Mouse (Mus musculus): Measurements from ENCODE around the gene Setmar. TPM values are rescaled to one million over a fixed set of nuclear protein-coding genes. Genes with fewer than 3 reads are reported as not detected.
A peak's percentile ranks its signal among the peaks of the same experiment; 100 is the strongest.
"Not testable (repeated sequence)": the region's sequence is repeated elsewhere in the genome, so short reads cannot be mapped to it uniquely, and the experiment has no call there.

Setmar gene
- polyA plus RNA-seq (2015; fragmentation: Nextera tagmentation; extraction: Ambion mirVana) = 6.1 and 6.6 TPM in 2 replicates

DNA sequence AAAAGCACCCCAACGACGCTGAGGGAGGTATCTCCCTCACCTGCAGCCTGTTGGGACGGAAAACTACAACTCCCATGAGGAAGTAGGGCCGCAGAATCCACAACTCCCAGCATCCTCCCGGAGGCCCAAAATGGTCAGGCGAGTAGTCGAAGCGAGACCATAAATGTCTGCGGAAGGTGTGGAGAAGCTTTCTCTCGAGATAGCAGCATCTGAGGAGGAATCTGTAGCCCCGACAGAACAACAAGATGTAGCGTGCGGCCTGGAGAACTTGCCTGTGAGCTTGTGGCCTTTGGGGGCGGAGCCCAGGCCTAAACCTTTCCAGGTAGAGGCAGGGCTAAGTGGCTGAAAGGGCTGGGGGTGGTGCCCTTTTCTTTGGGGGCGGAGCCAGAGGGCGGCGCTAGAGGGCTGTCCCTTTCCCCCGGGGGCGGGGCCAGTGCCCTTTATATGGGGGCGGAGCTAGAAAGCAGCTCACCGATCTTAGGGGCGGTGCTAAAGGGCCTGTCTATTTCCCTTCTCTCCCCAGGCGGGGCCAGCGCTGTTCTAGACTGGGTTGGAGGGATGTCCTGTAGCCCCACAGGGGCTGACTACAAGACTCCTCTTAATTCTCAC is at the start of gene Setmar:
Gene Setmar (plus strand): TSS at position 128 of the 609 bp plus-strand sequence.
- no peaks in the 10 kb centered on the region for H3K9me3 ChIP-seq
- peak; percentile 97 for ATAC-seq (ENCODE audit: insufficient read depth, low FRiP score, low read depth)
- peak within 1 kb of the TSS; percentile 61 for H3K4me3 ChIP-seq (replicated peaks)
- H3K9ac ChIP-seq = peak within 1 kb of the TSS; percentile 35; the same call in 1 of the 2 replicates
- peak within 1 kb of the TSS; percentile 72 for H3K4me2 ChIP-seq
- no peaks in the 10 kb centered on the region for H3K36me3 ChIP-seq
- peak within 1 kb of the TSS; percentile 90 for H3K27ac ChIP-seq
- H3K27me3 ChIP-seq (replicated peaks) = no peaks in the 10 kb centered on the region
- no peaks in the 10 kb centered on the region for H3K4me1 ChIP-seq
- WGBS = 0% methylated on average over 24 of the region's 24 CpGs

DNA sequence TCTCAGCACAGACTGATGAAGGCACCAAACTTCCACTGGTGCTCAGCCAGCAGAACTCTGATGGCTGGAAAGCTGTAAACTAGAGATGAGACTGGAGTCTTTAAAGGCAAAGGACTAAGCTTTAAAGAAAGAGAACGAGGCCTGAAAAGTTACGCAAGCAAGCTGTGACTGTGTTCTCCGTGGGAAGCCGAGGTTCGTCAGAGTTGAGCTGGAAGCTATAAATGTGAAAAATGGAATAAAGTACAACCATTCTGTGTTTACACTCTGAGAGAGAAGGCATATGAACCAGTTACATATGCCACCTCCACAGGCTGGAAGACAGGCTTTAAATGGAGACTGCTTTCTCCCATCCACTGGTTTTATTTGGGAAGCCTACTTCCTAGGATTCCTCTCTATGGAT is 43.2 kb upstream of the Setmar start:
- Histone ChIP-seq H3K9me3 (no peaks in the 10 kb centered on the region), H3K36me3 (no peaks in the 10 kb centered on the region), H3K27ac (no peak overlapping the region), H3K4me3 (replicated peaks) (no peak overlapping the region), H3K27me3 (replicated peaks) (no peaks in the 10 kb centered on the region), H3K4me2 (no peak overlapping the region), H3K4me1 (no peaks in the 10 kb centered on the region), H3K9ac (no peak overlapping the region)
- no peak for ATAC-seq (ENCODE audit: insufficient read depth, low FRiP score, low read depth)
- WGBS = 84% methylated on average over 5 of the region's 5 CpGs

DNA sequence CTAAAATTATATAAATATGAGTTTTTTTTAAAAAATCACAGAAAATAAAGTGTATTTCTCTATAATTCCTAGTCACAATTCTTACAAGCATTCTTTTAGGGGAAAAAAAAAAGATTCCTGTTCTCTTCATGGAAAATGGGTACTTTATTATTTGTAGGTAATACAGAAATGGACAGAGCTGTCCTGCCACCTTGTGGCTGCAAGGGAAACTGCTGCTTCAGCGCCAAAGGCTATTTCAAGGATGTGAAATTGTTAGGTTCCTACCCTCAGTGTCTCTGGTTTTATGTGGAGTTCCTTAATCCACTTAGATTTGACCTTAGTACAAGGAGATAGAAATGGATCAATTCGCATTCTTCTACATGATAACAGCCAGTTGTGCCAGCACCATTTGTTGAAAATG is 9.8 kb upstream of the Setmar start:
- not testable (repeated sequence) for H3K27ac ChIP-seq; H3K9me3 ChIP-seq; H3K4me2 ChIP-seq; H3K27me3 ChIP-seq (replicated peaks); H3K4me1 ChIP-seq; H3K4me3 ChIP-seq (replicated peaks); H3K9ac ChIP-seq; ATAC-seq (ENCODE audit: insufficient read depth, low FRiP score, low read depth); H3K36me3 ChIP-seq
- 3% methylated on average over 2 of the region's 2 CpGs for WGBS

DNA sequence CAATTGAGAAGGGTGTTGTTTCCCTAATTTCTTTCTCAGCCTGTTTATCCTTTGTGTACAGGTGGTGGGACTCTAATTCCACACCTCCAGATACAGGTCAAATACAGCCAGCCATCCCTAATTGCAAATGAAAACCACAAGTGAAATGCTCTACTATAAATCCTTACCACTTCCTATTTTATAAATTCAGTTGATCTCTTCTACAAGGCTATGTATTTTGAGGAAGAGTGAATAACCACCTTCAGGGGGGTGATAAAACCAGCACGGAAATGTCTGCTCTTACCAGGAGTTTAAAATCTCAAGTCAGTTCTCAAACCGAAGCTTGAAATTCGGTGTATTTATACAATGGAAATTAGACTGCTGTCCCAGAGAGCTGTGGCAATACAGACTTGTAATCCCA is 8.9 kb upstream of the Setmar start:
- no peak overlapping the region for H3K27ac ChIP-seq

DNA sequence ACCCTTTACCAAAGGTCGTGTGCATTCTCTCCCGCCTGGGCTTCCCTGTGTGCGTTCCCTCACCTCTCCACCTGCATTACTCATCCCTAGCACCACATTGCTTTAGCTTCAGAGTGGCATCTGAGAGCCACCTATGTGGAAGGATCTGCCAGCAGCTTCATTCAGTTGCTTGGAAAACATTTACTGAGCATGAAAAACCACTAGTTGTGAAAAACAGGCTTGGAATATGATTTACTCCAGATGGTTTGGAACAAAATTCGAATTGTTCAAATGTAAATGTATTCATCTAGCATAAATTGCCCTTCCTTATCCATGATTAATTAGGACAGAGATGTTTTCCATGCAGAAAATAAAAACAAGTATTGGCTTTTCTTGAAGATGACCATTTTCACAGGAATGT is 7.5 kb upstream of the Setmar start:
- Histone ChIP-seq H3K36me3 (no peaks in the 10 kb centered on the region), H3K4me1 (no peaks in the 10 kb centered on the region), H3K9ac (no peak overlapping the region), H3K4me3 (replicated peaks) (no peak overlapping the region), H3K9me3 (no peaks in the 10 kb centered on the region), H3K27ac (no peak overlapping the region), H3K4me2 (no peak overlapping the region), H3K27me3 (replicated peaks) (no peaks in the 10 kb centered on the region)
- WGBS = 55% methylated on average over 4 of the region's 4 CpGs
- ATAC-seq (ENCODE audit: insufficient read depth, low FRiP score, low read depth) = no peak

More for the DNA sequence above, 8.9 kb upstream of the Setmar start:
- H3K4me2 ChIP-seq = no peak overlapping the region
- ATAC-seq (ENCODE audit: insufficient read depth, low FRiP score, low read depth) = no peak
- H3K27me3 ChIP-seq (replicated peaks) = no peaks in the 10 kb centered on the region
- H3K4me3 ChIP-seq (replicated peaks) = no peak overlapping the region
- no peaks in the 10 kb centered on the region for H3K36me3 ChIP-seq
- H3K4me1 ChIP-seq = no peaks in the 10 kb centered on the region
- 76% methylated on average over 3 of the region's 3 CpGs for WGBS
- H3K9me3 ChIP-seq = no peaks in the 10 kb centered on the region
- no peak overlapping the region for H3K9ac ChIP-seq

DNA sequence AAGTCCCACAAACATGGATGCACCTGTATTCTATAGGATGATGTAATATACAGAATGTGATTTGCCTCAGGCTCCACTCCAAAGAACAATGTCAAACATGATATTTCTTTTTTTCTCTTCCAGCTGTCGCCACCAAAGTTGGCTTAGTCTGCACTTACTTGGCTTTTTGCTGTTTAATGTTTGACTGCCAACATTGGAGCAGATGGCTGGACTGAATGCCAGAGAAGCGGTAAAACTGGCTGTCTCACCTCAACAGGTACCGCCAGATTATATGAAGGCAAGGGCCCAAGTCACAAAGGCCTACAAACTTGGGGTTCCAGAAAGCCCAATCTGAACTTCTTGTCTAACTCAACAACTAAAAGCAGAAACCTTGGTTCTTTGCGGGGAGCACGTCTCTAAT is 6.8 kb upstream of the Setmar start:
- no peak overlapping the region for H3K27ac ChIP-seq
- H3K4me2 ChIP-seq = no peak overlapping the region
- H3K36me3 ChIP-seq = no peaks in the 10 kb centered on the region
- no peaks in the 10 kb centered on the region for H3K27me3 ChIP-seq (replicated peaks)
- H3K9me3 ChIP-seq = no peaks in the 10 kb centered on the region
- H3K4me3 ChIP-seq (replicated peaks) = no peak overlapping the region
- H3K4me1 ChIP-seq = no peaks in the 10 kb centered on the region
- H3K9ac ChIP-seq = no peak overlapping the region
- ATAC-seq (ENCODE audit: insufficient read depth, low FRiP score, low read depth) = no peak
- 83% methylated on average over 5 of the region's 5 CpGs for WGBS

DNA sequence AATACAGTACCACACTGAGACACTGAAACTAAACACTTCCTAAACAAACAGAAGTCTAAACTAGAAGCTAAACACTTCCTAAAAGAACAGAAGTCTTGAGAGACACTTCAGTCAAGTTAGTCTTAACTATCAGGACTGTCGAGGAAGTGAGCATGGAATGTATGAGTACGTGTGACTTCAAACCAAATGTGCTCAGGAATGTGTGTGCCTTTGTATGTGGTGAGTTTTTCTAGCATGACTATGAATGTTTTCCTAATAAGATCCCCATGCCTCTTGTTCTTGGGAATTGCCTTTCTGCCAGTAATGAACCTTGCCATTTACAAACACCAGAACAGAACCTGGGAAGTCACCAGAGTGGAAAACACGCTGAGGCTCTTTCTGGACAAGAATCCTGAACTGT is 3.7 kb upstream of the Setmar start:
- Histone ChIP-seq H3K9me3 (no peaks in the 10 kb centered on the region), H3K4me2 (no peak overlapping the region), H3K27me3 (replicated peaks) (no peaks in the 10 kb centered on the region), H3K36me3 (no peaks in the 10 kb centered on the region), H3K4me1 (no peaks in the 10 kb centered on the region), H3K4me3 (replicated peaks) (no peak overlapping the region), H3K9ac (no peak overlapping the region), H3K27ac (no peak overlapping the region)
- ATAC-seq (ENCODE audit: insufficient read depth, low FRiP score, low read depth) = no peak
- WGBS = 74% methylated on average over 3 of the region's 3 CpGs

DNA sequence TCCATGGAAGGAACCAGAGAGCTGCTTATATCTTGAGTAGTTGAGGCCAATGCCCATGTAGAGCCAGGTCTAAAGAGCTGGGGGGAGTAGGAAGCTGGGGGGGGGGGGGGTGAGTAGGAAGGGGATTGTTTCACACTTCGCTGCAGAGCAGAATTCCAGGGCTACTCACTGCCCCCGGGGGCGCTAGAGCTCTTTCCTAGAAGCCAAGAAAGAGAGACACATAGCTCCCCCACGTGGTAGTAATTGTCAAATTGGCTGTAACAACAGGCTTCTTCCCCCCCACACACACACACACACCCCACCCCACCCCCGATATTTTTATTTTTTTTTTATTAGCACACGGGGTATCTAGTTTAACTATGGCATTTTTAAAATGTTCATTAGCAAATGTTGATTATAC is 738 bp downstream of the Setmar start:
- peak overlapping the region; percentile 90 for H3K27ac ChIP-seq
- ATAC-seq (ENCODE audit: insufficient read depth, low FRiP score, low read depth) = no peak
- no peaks in the 10 kb centered on the region for H3K36me3 ChIP-seq
- H3K4me1 ChIP-seq = no peaks in the 10 kb centered on the region
- peak overlapping the region; percentile 61 for H3K4me3 ChIP-seq (replicated peaks)
- H3K9ac ChIP-seq = no peak overlapping the region
- no peaks in the 10 kb centered on the region for H3K9me3 ChIP-seq
- H3K4me2 ChIP-seq = peak overlapping the region; percentile 72
- 10% methylated on average over 5 of the region's 6 CpGs for WGBS
- no peaks in the 10 kb centered on the region for H3K27me3 ChIP-seq (replicated peaks)

DNA sequence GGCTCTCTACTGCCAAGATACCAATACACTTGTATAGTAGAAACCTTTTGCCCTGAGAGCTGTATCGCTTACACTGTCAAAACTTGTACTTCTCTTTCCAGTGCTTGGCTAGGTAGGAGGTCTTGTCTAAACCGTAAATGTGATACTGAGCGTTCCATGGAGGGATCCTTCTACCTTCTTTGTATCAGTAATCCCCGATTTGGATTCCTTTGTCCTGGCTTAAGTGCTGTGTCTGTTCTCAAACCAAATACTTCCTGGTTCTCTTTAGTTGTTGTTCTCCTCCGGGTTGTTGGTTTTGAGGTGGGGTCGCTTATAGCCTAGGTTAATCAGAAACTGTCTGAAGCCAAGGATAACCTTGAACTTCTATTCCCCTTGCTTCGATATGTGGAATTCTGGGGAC is 6.1 kb downstream of the Setmar start:
- Histone ChIP-seq H3K4me2 (no peak overlapping the region), H3K4me3 (replicated peaks) (no peak overlapping the region), H3K4me1 (no peaks in the 10 kb centered on the region), H3K36me3 (0 out of 2 replicates have a peak, but pooled peaks cover 7% of the 10 kb centered on the region), H3K27me3 (replicated peaks) (no peaks in the 10 kb centered on the region), H3K27ac (no peak overlapping the region), H3K9ac (no peak overlapping the region), H3K9me3 (no peaks in the 10 kb centered on the region)
- 89% methylated on average over 7 of the region's 7 CpGs for WGBS
- no peak for ATAC-seq (ENCODE audit: insufficient read depth, low FRiP score, low read depth)

DNA sequence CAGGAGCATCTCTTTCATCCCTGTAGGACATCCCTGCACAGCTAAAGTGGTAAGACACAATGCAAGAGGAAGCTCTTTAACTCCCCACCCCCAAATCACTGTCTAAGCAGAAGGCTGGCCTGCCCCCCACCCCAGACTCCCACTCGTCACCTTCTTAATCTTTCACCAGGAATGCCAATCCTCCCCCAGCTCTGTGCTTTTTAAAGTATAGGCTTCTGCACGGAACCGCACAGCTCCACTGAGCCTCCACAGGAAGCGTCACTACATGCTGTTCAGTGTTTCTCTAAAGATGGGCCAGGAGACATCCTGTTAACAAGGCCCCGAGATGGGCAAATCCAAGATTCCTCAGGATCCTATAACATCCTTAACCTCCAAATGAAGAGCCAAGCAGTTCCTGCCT is 8.2 kb downstream of the Setmar start:
- Histone ChIP-seq H3K4me2 (no peak overlapping the region), H3K27me3 (replicated peaks) (no peaks in the 10 kb centered on the region), H3K4me3 (replicated peaks) (no peak overlapping the region), H3K36me3 (0 out of 2 replicates have a peak, but pooled peaks cover 7% of the 10 kb centered on the region), H3K9me3 (no peaks in the 10 kb centered on the region), H3K4me1 (no peaks in the 10 kb centered on the region), H3K27ac (no peak overlapping the region), H3K9ac (no peak overlapping the region)
- WGBS = 86% methylated on average over 5 of the region's 5 CpGs
- no peak for ATAC-seq (ENCODE audit: insufficient read depth, low FRiP score, low read depth)

DNA sequence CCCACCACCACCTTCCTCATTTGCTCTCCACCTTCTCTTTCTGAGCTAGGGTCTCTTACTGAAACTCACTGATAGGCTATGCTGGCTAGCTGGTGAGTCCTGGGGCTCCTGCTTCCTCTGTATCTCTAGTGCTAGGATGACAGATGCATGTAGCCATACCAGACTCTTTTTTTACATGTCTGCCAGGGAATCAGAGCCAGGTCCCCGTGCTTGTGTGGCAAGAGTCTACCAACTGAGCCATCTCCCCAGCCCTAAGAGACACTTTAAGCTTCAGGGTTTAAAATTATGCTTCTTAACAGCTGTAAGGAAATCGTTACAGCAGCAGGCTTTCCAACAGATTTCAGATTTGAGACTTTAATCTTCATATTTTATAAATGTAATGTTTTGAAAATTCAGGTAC is 9.1 kb downstream of the Setmar start:
- WGBS = 89% methylated on average over 2 of the region's 2 CpGs
- Histone ChIP-seq H3K27ac (no peak overlapping the region), H3K4me1 (no peaks in the 10 kb centered on the region), H3K9me3 (no peaks in the 10 kb centered on the region), H3K9ac (no peak overlapping the region), H3K4me2 (no peak overlapping the region), H3K4me3 (replicated peaks) (no peak overlapping the region), H3K27me3 (replicated peaks) (no peaks in the 10 kb centered on the region), H3K36me3 (0 out of 2 replicates have a peak, but pooled peaks cover 7% of the 10 kb centered on the region)
- no peak for ATAC-seq (ENCODE audit: insufficient read depth, low FRiP score, low read depth)

DNA sequence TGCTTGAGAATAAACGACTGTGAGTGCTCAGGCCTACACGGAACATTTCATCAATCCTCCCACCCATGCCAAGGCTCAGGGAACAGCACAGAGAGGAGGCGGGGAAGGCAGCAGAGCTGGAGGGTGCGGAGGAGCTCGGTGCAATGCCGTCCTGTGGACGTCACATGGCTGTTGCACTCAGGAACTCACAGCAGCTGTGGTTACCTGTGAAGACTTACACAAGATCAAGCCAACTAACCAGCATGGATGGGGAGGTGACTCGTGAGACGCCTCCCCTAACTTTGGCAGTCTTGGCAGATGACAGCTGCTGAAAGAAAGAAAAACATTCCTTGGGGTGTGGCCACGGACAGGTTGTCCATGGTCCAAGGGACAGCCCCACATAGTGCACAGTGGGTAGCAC is 9.8 kb downstream of the Setmar start:
- H3K9me3 ChIP-seq = no peaks in the 10 kb centered on the region
- H3K4me1 ChIP-seq = no peaks in the 10 kb centered on the region
- H3K4me3 ChIP-seq (replicated peaks) = no peak overlapping the region
- H3K4me2 ChIP-seq = no peak overlapping the region
- H3K36me3 ChIP-seq = 0 out of 2 replicates have a peak, but pooled peaks cover 7% of the 10 kb centered on the region
- no peaks in the 10 kb centered on the region for H3K27me3 ChIP-seq (replicated peaks)
- no peak overlapping the region for H3K9ac ChIP-seq
- H3K27ac ChIP-seq = no peak overlapping the region
- 88% methylated on average over 10 of the region's 10 CpGs for WGBS
- no peak for ATAC-seq (ENCODE audit: insufficient read depth, low FRiP score, low read depth)

DNA sequence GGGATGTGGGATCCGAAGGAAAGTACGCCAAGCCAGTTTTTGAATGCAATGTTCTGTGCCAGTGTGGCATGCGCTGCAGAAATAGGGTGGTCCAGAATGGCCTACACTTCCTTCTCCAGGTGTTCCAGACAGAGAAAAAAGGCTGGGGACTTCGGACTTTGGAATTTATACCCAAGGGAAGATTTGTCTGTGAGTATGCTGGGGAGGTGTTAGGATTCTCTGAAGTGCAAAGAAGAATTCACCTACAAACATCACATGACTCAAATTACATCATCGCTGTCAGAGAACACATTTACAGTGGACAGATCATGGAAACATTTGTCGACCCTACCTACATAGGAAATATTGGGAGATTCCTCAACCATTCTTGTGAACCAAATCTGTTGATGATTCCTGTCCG is 11.0 kb downstream of the Setmar start:
- H3K36me3 ChIP-seq = 0 out of 2 replicates have a peak, but pooled peaks cover 7% of the 10 kb centered on the region
- H3K27me3 ChIP-seq (replicated peaks) = no peaks in the 10 kb centered on the region
- ATAC-seq (ENCODE audit: insufficient read depth, low FRiP score, low read depth) = no peak
- no peak overlapping the region for H3K9ac ChIP-seq
- no peak overlapping the region for H3K4me3 ChIP-seq (replicated peaks)
- no peaks in the 10 kb centered on the region for H3K9me3 ChIP-seq
- H3K4me2 ChIP-seq = no peak overlapping the region
- no peaks in the 10 kb centered on the region for H3K4me1 ChIP-seq
- no peak overlapping the region for H3K27ac ChIP-seq
- 90% methylated on average over 7 of the region's 7 CpGs for WGBS

Data from stomach, embryonic 15.5 days (tissue).